In the genomic region with DNA sequence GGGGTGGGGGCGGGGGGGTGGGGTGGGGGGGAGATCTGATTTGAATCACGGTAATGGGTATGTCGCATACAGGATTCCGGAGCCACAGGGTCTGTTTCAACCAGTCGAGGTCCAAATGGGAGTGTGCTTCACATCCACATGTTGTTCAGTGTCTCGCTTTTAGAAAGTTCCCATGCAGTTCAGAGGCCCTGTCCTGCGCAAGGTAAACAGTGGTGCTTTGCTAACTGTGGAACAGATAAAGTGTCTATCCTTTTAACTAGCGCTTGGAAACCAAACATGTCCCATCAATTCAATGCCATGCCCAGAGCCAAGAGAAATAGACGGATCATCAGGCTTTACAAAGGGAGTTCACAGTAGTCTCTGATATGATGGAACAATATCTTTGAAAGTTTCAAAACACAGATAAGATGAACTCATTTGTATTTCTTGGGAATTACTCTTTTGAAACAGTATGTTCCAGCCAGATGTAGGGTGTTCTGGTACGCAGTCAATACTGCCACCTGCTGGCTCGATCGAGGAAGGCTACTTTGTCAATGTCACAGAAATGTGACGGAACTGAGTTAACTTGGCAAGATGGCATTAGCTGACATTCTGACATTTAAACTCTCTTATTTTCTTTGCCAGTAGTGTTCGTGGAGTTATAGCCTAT, we compare ENCODE assay signal across 9 mouse cellular contexts.
DNase-seq lines count a peak whose midpoint lies in the region; ATAC-seq and TF ChIP-seq lines count a peak whose summit lies in the region.
"Had no signal": no experiment of that assay in that cellular context is flagged by ENCODE, and none has a peak within 500 bp of the region (broad histone marks: within the 10 kb centered on the region; RNA-seq: fewer than 3 reads in every experiment).

No protein-coding gene starts in this region.

- H3K4me1 ChIP-seq in cerebellum, adult 2 months (ENCODE audit: control insufficient read depth, insufficient read depth, low read length), result no peaks in the 10 kb centered on the region
- no peaks in the 10 kb centered on the region for H3K4me1 ChIP-seq in hindbrain, embryonic 14.5 days (replicated peaks; ENCODE audit: control insufficient read depth, insufficient read depth, low read length)
- no peaks in the 10 kb centered on the region for H3K4me1 ChIP-seq in midbrain, embryonic 10.5 days
- no peaks in the 10 kb centered on the region for H3K4me1 ChIP-seq in spleen, adult 2 months (ENCODE audit: control insufficient read depth, insufficient read depth, insufficient read length)
- H3K4me1 ChIP-seq: neural tube, embryonic 13.5 days had no signal

- H3K4me2 ChIP-seq in hindbrain, embryonic 14.5 days (replicated peaks), result no peak overlapping the region
- H3K4me2 ChIP-seq: neural tube, embryonic 13.5 days had no signal

- ATAC-seq in cerebellum, adult (ENCODE audit: insufficient number of reproducible peaks, low FRiP score, low TSS enrichment), result no peak
- peak; percentile 59 for ATAC-seq in hindbrain, embryonic 14.5 days (ENCODE audit: low FRiP score)

- no peak for TF ChIP-seq POLR2A in cerebellum, adult 2 months (IDR thresholded peaks at IDR 0.05; ENCODE audit: borderline replicate concordance, insufficient read depth, low read length)
- no peak for TF ChIP-seq POLR2A in spleen, adult 2 months (IDR thresholded peaks at IDR 0.05; ENCODE audit: low read depth, low read length)

- peak; percentile 74 for TF ChIP-seq CTCF in cerebellum, adult 2 months (IDR thresholded peaks at IDR 0.05; ENCODE audit: borderline replicate concordance, insufficient read depth, low read depth, low read length)
- TF ChIP-seq CTCF in spleen, adult 2 months (IDR thresholded peaks at IDR 0.05; ENCODE audit: extremely low read depth, insufficient read depth, insufficient read length, insufficient replicate concordance), result peak; percentile 63; the same call in 1 of the 2 replicates

- no peak overlapping the region for H3K9ac ChIP-seq in hindbrain, embryonic 14.5 days
- H3K9ac ChIP-seq: neural tube, embryonic 13.5 days had no signal

- peak; percentile 24 for DNase-seq in cerebellum, adult 11 months
- DNase-seq in cerebellum, adult 2 months, result peak; percentile 32 to 54
- peak; percentile 39 to 53 for DNase-seq in frontal cortex, postnatal 14 days (ENCODE audit: low spot score in 2 of 2)
- peak; percentile 84 for DNase-seq in hindbrain, embryonic 14.5 days (ENCODE audit: low spot score)
- DNase-seq in layer of hippocampus, postnatal 36 days, result peak; percentile 50
- peak; percentile 55 for DNase-seq in midbrain, embryonic 10.5 days (ENCODE audit: low spot score)
- DNase-seq in spleen, adult 2 months (ENCODE audit: low read depth in 1 of 2, low spot score in 2 of 2), result peak in 1 of 2 experiments; percentile 36

- 50% methylated on average over 14 of the region's 14 CpGs for WGBS in cerebellum, adult 2 months
- WGBS in hindbrain, embryonic 14.5 days, result 50% methylated on average over 14 of the region's 14 CpGs
- WGBS in midbrain, embryonic 10.5 days, result 53% methylated on average over 14 of the region's 14 CpGs
- WGBS in spleen, adult 2 months, result 56% methylated on average over 14 of the region's 14 CpGs

- H3K27me3 ChIP-seq in cerebellum, adult 2 months (ENCODE audit: control insufficient read depth, insufficient read depth, low read length), result no peaks in the 10 kb centered on the region
- no peaks in the 10 kb centered on the region for H3K27me3 ChIP-seq in hindbrain, embryonic 14.5 days (ENCODE audit: control insufficient read depth, insufficient read depth, low read length)
- H3K27me3 ChIP-seq in midbrain, embryonic 10.5 days (ENCODE audit: low read depth, poor library complexity, severe bottlenecking), result no peaks in the 10 kb centered on the region
- no peaks in the 10 kb centered on the region for H3K27me3 ChIP-seq in spleen, adult 2 months (ENCODE audit: control insufficient read depth, insufficient read depth, low read length)
- H3K27me3 ChIP-seq: neural tube, embryonic 13.5 days had no signal

- H3K9me3 ChIP-seq in hindbrain, embryonic 14.5 days (ENCODE audit: control insufficient read depth, low read length), result no peaks in the 10 kb centered on the region
- H3K9me3 ChIP-seq in midbrain, embryonic 10.5 days (replicated peaks), result no peaks in the 10 kb centered on the region
- H3K9me3 ChIP-seq: neural tube, embryonic 13.5 days had no signal

- H3K36me3 ChIP-seq in hindbrain, embryonic 14.5 days (replicated peaks; ENCODE audit: control insufficient read depth, insufficient read depth), result no peaks in the 10 kb centered on the region
- no peaks in the 10 kb centered on the region for H3K36me3 ChIP-seq in midbrain, embryonic 10.5 days
- H3K36me3 ChIP-seq in spleen, adult 2 months (ENCODE audit: control insufficient read depth, insufficient read depth, low read length), result no peaks in the 10 kb centered on the region
- H3K36me3 ChIP-seq: neural tube, embryonic 13.5 days had no signal

- no peak overlapping the region for H3K27ac ChIP-seq in cerebellum, adult 2 months (ENCODE audit: insufficient read depth, low read length)
- H3K27ac ChIP-seq in hindbrain, embryonic 14.5 days, result no peak overlapping the region
- no peak overlapping the region for H3K27ac ChIP-seq in midbrain, embryonic 10.5 days (replicated peaks)
- no peak overlapping the region for H3K27ac ChIP-seq in spleen, adult 2 months (ENCODE audit: insufficient read depth, low read length)
- H3K27ac ChIP-seq: neural tube, embryonic 13.5 days had no signal

- H3K4me3 ChIP-seq in cerebellum, adult 2 months (replicated peaks; ENCODE audit: insufficient read depth, low read depth, low read length), result no peak overlapping the region
- no peak overlapping the region for H3K4me3 ChIP-seq in hindbrain, embryonic 14.5 days (replicated peaks; ENCODE audit: low read length)
- no peak overlapping the region for H3K4me3 ChIP-seq in midbrain, embryonic 10.5 days
- H3K4me3 ChIP-seq in spleen, adult 2 months (ENCODE audit: extremely low read depth, insufficient read depth, insufficient read length), result no peak overlapping the region
- H3K4me3 ChIP-seq: neural tube, embryonic 13.5 days had no signal
